Mouse (Mus musculus) spleen, adult 18-20 months (tissue): ENCODE data around the gene Fank1.

Source experiments
- DNase-seq, 2 experiments: peaks; one replicate each; pipeline ENCODE4 v3.0.0; 2022; ENCODE audit warnings: mixed read lengths in 2 of 2

The Fank1 gene

GRCm38 (mm10) chr7:133909833-133910375 is 133.2 kb downstream of the Fank1 start:
- no peak for DNase-seq

GRCm38 (mm10) chr7:133911881-133912280 is 135.2 kb downstream of the Fank1 start:
- no peak for DNase-seq

DNA sequence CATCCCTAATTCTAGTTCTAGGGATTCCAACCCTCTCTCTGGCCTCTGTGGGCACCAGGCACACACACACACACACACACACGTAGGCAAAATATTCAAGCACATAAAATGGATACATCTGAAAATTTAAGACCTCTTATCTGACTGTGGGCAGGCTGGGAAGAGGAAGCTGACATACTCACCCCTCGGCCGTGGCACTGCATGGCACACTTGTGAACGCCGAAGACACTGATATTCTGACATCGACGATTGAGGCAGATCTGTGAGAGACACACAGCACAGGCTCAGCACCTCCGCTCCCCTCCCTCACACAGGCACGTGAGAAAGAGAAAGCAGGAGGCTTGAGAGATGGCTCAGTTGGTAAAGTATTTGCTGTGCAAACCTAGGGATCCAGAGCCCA is 139.6 kb downstream of the Fank1 start:
- DNase-seq, result no peak

- DNase-seq, result no peak
Observed at GRCm38 (mm10) chr7:133919306-133919705, 142.6 kb downstream of the Fank1 start.

- DNase-seq, result no peak
Observed at GRCm38 (mm10) chr7:133919918-133920317, 143.3 kb downstream of the Fank1 start.

GRCm38 (mm10) chr7:133920724-133921123 is 144.1 kb downstream of the Fank1 start:
- DNase-seq, result no peak

GRCm38 (mm10) chr7:133921291-133921690 is 144.6 kb downstream of the Fank1 start:
- DNase-seq, result no peak

DNA sequence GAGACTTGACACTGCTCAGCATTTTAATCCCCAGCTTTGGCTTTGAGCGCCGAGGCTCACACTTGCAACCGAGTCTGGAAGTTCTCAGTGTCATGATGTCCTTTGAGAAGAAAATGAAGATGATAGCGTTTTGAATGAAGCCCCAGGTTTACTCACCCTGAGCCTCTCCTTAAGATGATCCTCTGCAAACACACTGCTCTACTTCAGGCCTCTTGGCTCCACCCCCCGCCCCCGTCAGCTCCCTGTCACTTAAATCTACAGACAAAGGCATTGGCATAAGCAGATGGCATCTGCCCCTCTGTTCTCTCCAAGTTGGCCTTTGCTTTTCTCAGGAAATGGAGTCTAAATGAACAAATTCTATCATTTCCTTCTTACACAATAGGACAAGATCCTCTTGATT is 147.3 kb downstream of the Fank1 start:
- DNase-seq, result no peak

GRCm38 (mm10) chr7:133925771-133926170 is 149.1 kb downstream of the Fank1 start:
- DNase-seq, result no peak

DNA sequence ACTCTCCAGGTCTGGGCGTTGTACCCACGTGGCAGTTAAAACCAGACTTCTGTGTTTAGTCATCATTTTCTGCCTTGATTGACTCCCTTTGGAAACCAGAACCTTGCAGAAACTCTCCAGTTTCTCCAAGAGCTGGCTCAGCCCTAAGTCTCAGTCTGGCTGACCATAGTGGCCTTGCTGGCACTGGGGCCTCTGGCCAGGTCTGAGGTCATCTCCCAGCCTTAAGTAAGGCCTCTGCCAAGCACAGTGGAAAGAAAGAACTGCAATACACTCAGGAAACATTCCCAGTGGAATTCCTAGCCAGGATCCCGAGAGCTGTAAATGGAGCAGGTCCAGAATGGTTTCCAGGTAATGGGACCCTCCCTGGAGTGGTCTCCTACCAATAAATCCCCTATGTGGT is 152.3 kb downstream of the Fank1 start:
- no peak for DNase-seq
